Mouse (Mus musculus) CH12.LX (cell line): ENCODE results near the gene Ctcfl. TPM values are rescaled to one million over a fixed set of nuclear protein-coding genes. Genes with fewer than 3 reads are reported as not detected.

Experiments used
- DNase-seq: peaks from one replicate; pipeline ENCODE4 v3.0.0-alpha.2; 2013; ENCODE audit errors: extremely low read depth
- H3K27ac ChIP-seq: 2 replicates; pipeline ENCODE4 v1.5.1; 2012; ENCODE audit warnings: low read depth, mild to moderate bottlenecking, control low read depth, moderate library complexity; ENCODE audit not compliant: insufficient read depth
- H3K27me3 ChIP-seq: replicated peaks from 2 replicates; pipeline ENCODE3; 2012; ENCODE audit warnings: inconsistent platforms
- H3K36me3 ChIP-seq, 2 experiments: replicated peaks in 1 of 2; 2 replicates each; pipeline versions ENCODE3 to v1.6.1; 2012; ENCODE audit warnings: inconsistent platforms in 1 of 2, low read length in 1 of 2, mild to moderate bottlenecking in 1 of 2, mixed read lengths in 1 of 2, moderate library complexity in 1 of 2; ENCODE audit not compliant: control insufficient read depth in 1 of 2, insufficient read depth in 1 of 2
- H3K4me1 ChIP-seq, 2 experiments: 2 replicates each; pipeline ENCODE4 v1.6.1; 2012; ENCODE audit warnings: inconsistent platforms in 1 of 2, moderate library complexity in 1 of 2; ENCODE audit not compliant: insufficient read depth in 2 of 2, control insufficient read depth in 1 of 2
- H3K4me2 ChIP-seq: 2 replicates; pipeline ENCODE4 v1.6.1; 2012; ENCODE audit warnings: low read depth, mild to moderate bottlenecking, control low read depth; ENCODE audit not compliant: poor library complexity, insufficient read depth, severe bottlenecking
- H3K4me3 ChIP-seq, 3 experiments: fragments of 150-350 bp in 1 of 3; sonication (generic) in 1 of 3; replicated peaks in 1 of 3; 2 replicates each; pipeline versions ENCODE3 to v1.5.1; 2011 to 2012; ENCODE audit warnings: low read depth in 2 of 3, low read length in 2 of 3, mild to moderate bottlenecking in 2 of 3, moderate library complexity in 2 of 3, control low read depth in 1 of 3, improper control_type of control experiment in 1 of 3, inconsistent platforms in 1 of 3, mixed read lengths in 1 of 3; ENCODE audit not compliant: poor library complexity in 1 of 3
- H3K79me2 ChIP-seq: replicated peaks from 2 replicates; pipeline ENCODE4 v1.6.1; 2012; ENCODE audit warnings: mild to moderate bottlenecking, moderate library complexity; ENCODE audit not compliant: control insufficient read depth, poor library complexity, insufficient read depth, severe bottlenecking; ENCODE audit errors: extremely low read depth
- H3K9ac ChIP-seq: 2 replicates; pipeline ENCODE4 v1.6.1; 2012; ENCODE audit warnings: low read depth, mild to moderate bottlenecking, control low read depth, moderate library complexity; ENCODE audit not compliant: insufficient read depth
- H3K9me3 ChIP-seq: replicated peaks from 2 replicates; pipeline ENCODE3; 2012; ENCODE audit warnings: low read length, inconsistent platforms, mixed read lengths
- BHLHE40 ChIP-seq: IDR thresholded peaks from 2 replicates; pipeline ENCODE4 v1.6.1; 2011; ENCODE audit warnings: mild to moderate bottlenecking, low read depth, low read length, improper control_type of control experiment
- CHD2 ChIP-seq: IDR thresholded peaks from 2 replicates; pipeline ENCODE4 v1.6.1; 2011; ENCODE audit warnings: low read length, improper control_type of control experiment
- E2F4 ChIP-seq: IDR thresholded peaks from 2 replicates; pipeline ENCODE4 v1.6.1; 2011; ENCODE audit warnings: low read depth, low read length, improper control_type of control experiment; ENCODE audit not compliant: insufficient replicate concordance
- ELF1 ChIP-seq: IDR thresholded peaks from 2 replicates; pipeline ENCODE4 v1.6.1; 2014; ENCODE audit warnings: low read depth, mild to moderate bottlenecking, inconsistent platforms, low read length, improper control_type of control experiment
- IRF4 ChIP-seq: IDR thresholded peaks from 2 replicates; pipeline ENCODE4 v1.6.1; 2014; ENCODE audit warnings: low read depth, mild to moderate bottlenecking, inconsistent platforms, low read length, improper control_type of control experiment
- JUND ChIP-seq: conservative IDR thresholded peaks from 2 replicates; pipeline ENCODE4 v1.6.1; 2011; ENCODE audit warnings: low read depth, low read length, improper control_type of control experiment
- MAFK ChIP-seq: IDR thresholded peaks from 2 replicates; pipeline ENCODE4 v1.6.1; 2011; ENCODE audit warnings: low read length, improper control_type of control experiment; ENCODE audit not compliant: insufficient replicate concordance
- MAZ ChIP-seq: IDR thresholded peaks from 2 replicates; pipeline ENCODE4 v1.6.1; 2012; ENCODE audit warnings: low read depth, mild to moderate bottlenecking, inconsistent platforms, low read length, improper control_type of control experiment, moderate library complexity
- MEF2A ChIP-seq: IDR thresholded peaks from 2 replicates; pipeline ENCODE4 v1.6.1; 2014; ENCODE audit warnings: low read depth, mild to moderate bottlenecking, inconsistent platforms, low read length, improper control_type of control experiment, borderline replicate concordance
- MXI1 ChIP-seq: IDR thresholded peaks from 2 replicates; pipeline ENCODE4 v1.6.1; 2011; ENCODE audit warnings: mild to moderate bottlenecking, low read depth, low read length, improper control_type of control experiment
- POLR2A ChIP-seq: IDR thresholded peaks from 2 replicates; pipeline ENCODE4 v1.6.1; 2011; ENCODE audit warnings: low read depth, mild to moderate bottlenecking, improper control_type of control experiment, low read length
- POLR2AphosphoS2 ChIP-seq: IDR thresholded peaks from 2 replicates; pipeline ENCODE4 v1.6.1; 2011; ENCODE audit warnings: low read depth, low read length, improper control_type of control experiment
- RAD21 ChIP-seq: IDR thresholded peaks from 2 replicates; pipeline ENCODE4 v1.6.1; 2011; ENCODE audit warnings: low read depth, mild to moderate bottlenecking, low read length, improper control_type of control experiment, moderate library complexity
- RCOR1 ChIP-seq: conservative IDR thresholded peaks from 2 replicates; pipeline ENCODE4 v1.6.1; 2012; ENCODE audit warnings: low read depth, mild to moderate bottlenecking, inconsistent platforms, low read length, improper control_type of control experiment
- SIN3A ChIP-seq: IDR thresholded peaks from 2 replicates; pipeline ENCODE4 v1.6.1; 2012; ENCODE audit warnings: low read length, improper control_type of control experiment, inconsistent platforms
- SMC3 ChIP-seq: IDR thresholded peaks from 2 replicates; pipeline ENCODE4 v1.6.1; 2011; ENCODE audit warnings: low read depth, low read length, improper control_type of control experiment
- TBP ChIP-seq: conservative IDR thresholded peaks from 2 replicates; pipeline ENCODE4 v1.6.1; 2011; ENCODE audit warnings: low read depth, low read length, improper control_type of control experiment
- TCF12 ChIP-seq: IDR thresholded peaks from 2 replicates; pipeline ENCODE4 v1.6.1; 2014; ENCODE audit warnings: low read depth, mild to moderate bottlenecking, inconsistent platforms, low read length, improper control_type of control experiment
- UBTF ChIP-seq: IDR thresholded peaks from 2 replicates; pipeline ENCODE4 v1.6.1; 2012; ENCODE audit warnings: low read depth, mild to moderate bottlenecking, inconsistent platforms, low read length, improper control_type of control experiment, moderate library complexity
- USF1 ChIP-seq: IDR thresholded peaks from 2 replicates; pipeline ENCODE4 v1.6.1; 2014; ENCODE audit warnings: low read depth, mild to moderate bottlenecking, inconsistent platforms, low read length, improper control_type of control experiment
- ZC3H11A ChIP-seq: IDR thresholded peaks from 2 replicates; pipeline ENCODE4 v1.6.1; 2012; ENCODE audit warnings: low read depth, mild to moderate bottlenecking, inconsistent platforms, low read length, improper control_type of control experiment
- ZMIZ1 ChIP-seq: IDR thresholded peaks from 2 replicates; pipeline ENCODE4 v1.6.1; 2012; ENCODE audit warnings: low read depth, mild to moderate bottlenecking, inconsistent platforms, low read length, improper control_type of control experiment
- ZNF384 ChIP-seq: IDR thresholded peaks from 2 replicates; pipeline ENCODE4 v1.6.1; 2012; ENCODE audit warnings: low read depth, low read length, improper control_type of control experiment, inconsistent platforms
- dilution Hi-C: fragments of 300-500 bp; cut with MboI; formaldehyde crosslinking; loops from 2 replicates; pipeline ENCODE4 v1.14.3; 2020; ENCODE audit warnings: low sequenced_read_pairs; ENCODE audit not compliant: extremely low pct_unique_long_range_greater_than_20kb, extremely low pct_ligation_motif_present
- in situ Hi-C: fragments of 300-500 bp; cut with MboI; formaldehyde crosslinking; loops from 3 replicates; pipeline ENCODE4 v1.14.3; 2019; ENCODE audit warnings: low sequenced_read_pairs, low pct_ligation_motif_present, low pct_unique_long_range_greater_than_20kb, mixed read lengths
- polyA plus RNA-seq: library from polyadenylated mRNA; unstranded; fragments of >175 nt; gene quantifications from 2 replicates; pipeline ENCODE4 v1.2.1, GENCODE M21; 2012; ENCODE audit warnings: low read depth; ENCODE audit not compliant: insufficient read length
- total RNA-seq, 2 experiments: library from RNA; depleted of rRNA; stranded (reverse); fragments of 300-350 nt in 1 of 2; fragments of >200 nt in 1 of 2; gene quantifications; 2 replicates each; pipeline ENCODE4 v1.2.3; 2012 to 2014

The Ctcfl gene
- total and polyA plus RNA-seq, 3 experiments: 0.11 TPM; not detected in 2

- Histone ChIP-seq H3K4me2 (no peak within 1 kb of the TSS), H3K27me3 (peaks cover 23% of the 10 kb centered on the region), H3K79me2 (no peaks in the 10 kb centered on the region), H3K4me3 (no peak within 1 kb of the TSS), H3K27ac (no peak within 1 kb of the TSS), H3K36me3 (no peaks in the 10 kb centered on the region), H3K9me3 (no peaks in the 10 kb centered on the region), H3K4me1 (peaks cover 20 to 25% of the 10 kb centered on the region in 2 experiments), H3K9ac (no peak within 1 kb of the TSS)
- dilution Hi-C loops: no loop called here
- DNase-seq: no peak
- in situ Hi-C loops: loop anchor here (25.0 kb wide), 1 partner anchor 140 kb away; the partner anchor contains the start of genes Rae1 and Rbm38
- TF ChIP-seq ZMIZ1: no peak
- no peak for TF ChIP-seq MAZ
- no peak for TF ChIP-seq RAD21
- TF ChIP-seq USF1: no peak
- no peak for TF ChIP-seq MEF2A
- no peak for TF ChIP-seq TCF12
- TF ChIP-seq JUND: no peak
- TF ChIP-seq E2F4: no peak
- no peak for TF ChIP-seq RCOR1
- no peak for TF ChIP-seq ZC3H11A
- TF ChIP-seq TBP: no peak
- no peak for TF ChIP-seq CHD2
- no peak for TF ChIP-seq POLR2AphosphoS2
Observed at GRCm38 (mm10) chr2:173152436-173153151, 33.3 kb upstream of the Ctcfl start, which contains the start of gene Pck1. Pck1 (plus strand) TSS chr2:173153048.

DNA sequence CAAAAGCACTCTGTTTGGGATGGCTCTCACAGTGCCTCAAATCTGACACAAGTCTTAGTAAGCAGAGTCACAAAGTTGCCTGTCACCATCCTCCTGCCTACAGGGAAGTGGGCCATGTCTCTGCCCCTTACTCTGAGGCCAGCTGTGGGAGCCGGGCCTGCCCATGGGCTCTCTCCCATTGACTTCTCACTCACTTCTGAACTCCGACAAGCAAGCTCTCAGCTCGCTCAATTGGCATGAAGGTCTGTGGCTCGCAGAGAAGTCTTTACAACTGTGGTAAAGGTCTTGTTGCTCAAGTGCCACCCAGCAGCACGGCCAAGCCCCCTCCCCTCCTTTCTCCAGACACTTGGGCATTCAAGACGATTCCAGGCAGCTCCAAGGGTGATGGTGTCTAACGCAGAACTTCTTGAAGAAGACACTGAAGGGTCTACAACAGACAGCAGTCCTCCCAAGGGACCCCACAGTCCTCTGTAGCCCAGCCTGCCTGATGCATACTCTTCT lies 32.5 kb upstream of the Ctcfl start:
- Histone ChIP-seq H3K36me3 (no peaks in the 10 kb centered on the region), H3K4me1 (peaks cover 13 to 18% of the 10 kb centered on the region in 2 experiments), H3K79me2 (no peaks in the 10 kb centered on the region), H3K27me3 (peaks cover 31% of the 10 kb centered on the region), H3K9me3 (no peaks in the 10 kb centered on the region), H3K4me3 (no peak overlapping the region), H3K4me2 (no peak overlapping the region), H3K9ac (no peak overlapping the region), H3K27ac (no peak overlapping the region)
- in situ Hi-C loops (loop anchor here (25.0 kb wide), 1 partner anchor 140 kb away; the partner anchor contains the start of genes Rae1 and Rbm38), dilution Hi-C loops (no loop called here)
- no peak for DNase-seq
- TF ChIP-seq IRF4 (no peak), RAD21 (no peak), MEF2A (no peak), E2F4 (no peak), ZNF384 (no peak), MAFK (no peak), MXI1 (no peak), UBTF (no peak), SMC3 (no peak), BHLHE40 (no peak), ELF1 (no peak), SIN3A (no peak), TBP (no peak), POLR2A (no peak), USF1 (no peak)
